Mouse (Mus musculus): ENCODE results near the gene Ace2.

GRCm38 (mm10) chrX:164197679-164198078, 58.5 kb downstream of the Ace2 start:
- TF ChIP-seq CTCF (IDR thresholded peaks at IDR 0.05; ENCODE audit: control insufficient read depth, insufficient read depth, insufficient replicate concordance, low read depth, low read length) (no peak), POLR2A (IDR thresholded peaks at IDR 0.05; ENCODE audit: control insufficient read depth, low read depth, low read length) (no peak)

Data from testis, adult 2 months (tissue).